Mouse (Mus musculus): ENCODE data around the gene Rex1bd.

GRCm38 (mm10) chr8:70490880-70491495, 15.6 kb downstream of the Rex1bd start:
- no peak for TF ChIP-seq CTCF (IDR thresholded peaks at IDR 0.05; ENCODE audit: borderline replicate concordance, extremely low read depth, insufficient read depth, insufficient read length)
- TF ChIP-seq POLR2A (IDR thresholded peaks at IDR 0.05; ENCODE audit: borderline replicate concordance, extremely low read depth, insufficient read depth, insufficient read length, poor library complexity, severe bottlenecking), result no peak

Data from brain, embryonic 14.5 days (tissue).